19 mouse cellular contexts compared by ENCODE assay signal in the genomic region with DNA sequence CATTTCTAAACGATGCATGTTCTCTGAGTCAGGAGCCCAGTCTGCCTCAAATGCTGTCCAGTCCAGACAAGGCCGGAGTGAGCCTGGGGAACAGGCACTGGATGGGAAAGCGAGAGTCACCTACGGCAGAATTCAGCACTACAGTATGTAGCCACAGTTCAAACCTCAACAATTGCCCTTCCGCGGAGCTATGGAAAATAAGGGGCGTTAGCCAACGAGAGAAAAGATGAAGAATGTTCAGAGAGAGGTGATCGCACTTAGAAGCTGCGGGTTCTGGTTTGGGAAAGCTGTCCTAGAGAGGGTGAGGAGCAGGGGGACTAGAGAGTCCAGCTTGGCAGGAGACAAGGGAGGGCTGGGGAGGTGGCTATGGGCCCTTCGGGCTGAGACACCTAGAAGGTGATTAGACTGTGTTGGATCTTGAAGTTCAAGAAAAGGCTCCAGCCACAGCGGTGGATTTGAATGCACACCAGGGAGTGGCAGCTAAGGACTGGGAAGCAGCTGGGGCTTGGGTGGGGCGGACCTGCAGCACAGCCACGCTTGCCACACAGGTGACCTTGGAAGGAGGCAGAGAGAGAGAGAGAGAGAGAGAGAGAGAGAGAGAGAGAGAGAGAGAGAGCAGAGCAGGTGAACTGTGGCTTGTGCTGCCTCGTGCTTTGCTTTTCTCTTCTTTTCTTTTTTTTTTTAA.
DNase-seq lines count a peak whose midpoint lies in the region.
"Had no signal": no experiment of that assay in that cellular context is flagged by ENCODE, and none has a peak within 500 bp of the region (broad histone marks: within the 10 kb centered on the region; RNA-seq: fewer than 3 reads in every experiment).

No protein-coding gene starts in this region.

- peak; percentile 77 for DNase-seq in ES-CJ7 (ENCODE audit: low read depth, low spot score)
- peak; percentile 78 for DNase-seq in R1 (ENCODE audit: low read depth, low spot score)
- peak; percentile 79 for DNase-seq in ZHBTc4 (ENCODE audit: low read depth, low spot score)
- DNase-seq in spleen, postnatal 36 days (ENCODE audit: low spot score in 2 of 2), result no peak
- DNase-seq in frontal cortex, postnatal 10 days (ENCODE audit: low spot score in 2 of 2), result no peak
- DNase-seq in urinary bladder, postnatal 25 days (ENCODE audit: low spot score), result no peak
- DNase-seq: adrenal gland, adult 2 months; adrenal gland, adult 8-10 months; adrenal gland, postnatal 10 days; adrenal gland, postnatal 14 days; adrenal gland, postnatal 25 days; adrenal gland, postnatal 36 days; B cell, adult 2 months; cerebellum, adult 11 months; cerebellum, adult 11-12 months; cerebellum, adult 18-20 months; cerebellum, adult 2 months; cerebellum, adult 8-10 months; cerebellum, adult 9-10 months had no signal

Comparison
In these comparisons a context has a peak if more than half of its experiments do, and no peak if none do; other contexts are left out.
1. DNase-seq: peak in ES-CJ7 (single experiment), R1 (single experiment) and ZHBTc4 (single experiment); none in spleen, postnatal 36 days (0 of 2), frontal cortex, postnatal 10 days (0 of 2) and urinary bladder, postnatal 25 days (single experiment).